ENCODE assay signal across 8 mouse cellular contexts in genomic region chr6:86400972-86401371, GRCm38 (mm10). TPM values are rescaled to one million over a fixed set of nuclear protein-coding genes. Genes with fewer than 3 reads are reported as not detected.
A peak's percentile ranks its signal among the peaks of the same experiment; 100 is the strongest.
DNase-seq lines count a peak whose midpoint lies in the region; ATAC-seq and TF ChIP-seq lines count a peak whose summit lies in the region.

No protein-coding gene starts in this region.

- peak; percentile 79 to 83 for DNase-seq in B cell, adult 2 months
- DNase-seq in adrenal gland, adult (ENCODE audit: inconsistent age in 2 of 2, low spot score in 1 of 2) = peak; percentile 83 to 95
- DNase-seq in heart, adult 8-10 months (ENCODE audit: low spot score) = peak; percentile 75
- DNase-seq in kidney, adult 2 months = peak; percentile 93
- DNase-seq in liver, embryonic 14.5 days (ENCODE audit: low read depth in 3 of 3, low spot score in 3 of 3) = peak; percentile 58 to 68 (median 68)
- DNase-seq in neural tube, embryonic 10.5 days (ENCODE audit: extremely low spot score, low spot score) = peak; percentile 70
- peak; percentile 81 for DNase-seq in stomach, postnatal 0 days (ENCODE audit: low spot score)

- TF ChIP-seq CTCF in kidney, adult 2 months (conservative IDR thresholded peaks at IDR 0.05; ENCODE audit: insufficient read depth, insufficient read length, low read depth, low read length) = peak; percentile 84
- peak; percentile 81 for TF ChIP-seq CTCF in liver, embryonic 14.5 days (IDR thresholded peaks at IDR 0.05; ENCODE audit: low read depth)
- peak; percentile 82 for TF ChIP-seq CTCF in stomach, postnatal 0 days (IDR thresholded peaks at IDR 0.05; ENCODE audit: low read depth)

- peak overlapping the region; percentile 56 for H3K4me2 ChIP-seq in embryonic facial prominence, embryonic 13.5 days
- peak overlapping the region; percentile 53 for H3K4me2 ChIP-seq in liver, embryonic 14.5 days (ENCODE audit: low read depth)
- H3K4me2 ChIP-seq in stomach, postnatal 0 days (replicated peaks; ENCODE audit: low read depth) = peak overlapping the region; percentile 46

- no peak for TF ChIP-seq POLR2A in kidney, adult 2 months (IDR thresholded peaks at IDR 0.05; ENCODE audit: low read depth, low read length)

- peak overlapping the region; percentile 34 for H3K4me3 ChIP-seq in embryonic facial prominence, embryonic 13.5 days
- no peak overlapping the region for H3K4me3 ChIP-seq in kidney, adult 2 months (ENCODE audit: insufficient read depth, low read depth, low read length)
- H3K4me3 ChIP-seq in liver, embryonic 14.5 days (ENCODE audit: insufficient read depth in 1 of 2, low read depth in 2 of 2, low read length in 2 of 2) = peak overlapping the region; percentile 13 to 24; a peak in 3 of 4 replicates
- H3K4me3 ChIP-seq in stomach, postnatal 0 days (ENCODE audit: low read depth, low read length) = no peak overlapping the region

- no peaks in the 10 kb centered on the region for H3K36me3 ChIP-seq in embryonic facial prominence, embryonic 13.5 days
- no peaks in the 10 kb centered on the region for H3K36me3 ChIP-seq in kidney, adult 2 months (ENCODE audit: control insufficient read depth, insufficient read depth, low read length)
- H3K36me3 ChIP-seq in liver, embryonic 14.5 days (replicated peaks; ENCODE audit: control insufficient read depth, insufficient read depth, low read depth) = no peaks in the 10 kb centered on the region
- no peaks in the 10 kb centered on the region for H3K36me3 ChIP-seq in stomach, postnatal 0 days (ENCODE audit: control insufficient read depth, insufficient read depth, low read length)

- ATAC-seq in embryonic facial prominence, embryonic 13.5 days (ENCODE audit: insufficient number of reproducible peaks, insufficient read depth, low FRiP score, low TSS enrichment, low read depth) = no peak
- 0 out of 2 replicates have a peak, but pooled peaks have one; percentile 17 for ATAC-seq in liver, embryonic 14.5 days (ENCODE audit: insufficient read depth)
- peak; percentile 58 for ATAC-seq in stomach, postnatal 0 days (ENCODE audit: low FRiP score, low TSS enrichment)

- no peak for TF ChIP-seq EP300 in liver, embryonic 14.5 days (IDR thresholded peaks at IDR 0.05; ENCODE audit: low read depth)
- peak; percentile 49 for TF ChIP-seq EP300 in stomach, postnatal 0 days (optimal IDR thresholded peaks at IDR 0.05)

- H3K9ac ChIP-seq in embryonic facial prominence, embryonic 13.5 days = peak overlapping the region; percentile 52; the same call in 1 of the 2 replicates
- no peak overlapping the region for H3K9ac ChIP-seq in liver, embryonic 14.5 days (replicated peaks)
- no peak overlapping the region; the same call in 1 of the 2 replicates for H3K9ac ChIP-seq in stomach, postnatal 0 days (ENCODE audit: low read length)

- WGBS in embryonic facial prominence, embryonic 13.5 days = 1% methylated on average over 9 of the region's 9 CpGs
- WGBS in kidney, adult 2 months = 3% methylated on average over 9 of the region's 9 CpGs
- WGBS in liver, embryonic 14.5 days (ENCODE audit: insufficient replicate concordance) = 5% methylated on average over 9 of the region's 9 CpGs
- 2% methylated on average over 9 of the region's 9 CpGs for WGBS in stomach, postnatal 0 days

- H3K9me3 ChIP-seq in embryonic facial prominence, embryonic 13.5 days = no peaks in the 10 kb centered on the region
- no peaks in the 10 kb centered on the region for H3K9me3 ChIP-seq in liver, embryonic 14.5 days (ENCODE audit: control insufficient read depth, low read length)
- no peaks in the 10 kb centered on the region for H3K9me3 ChIP-seq in stomach, postnatal 0 days (ENCODE audit: control insufficient read depth, low read length)

- H3K4me1 ChIP-seq in embryonic facial prominence, embryonic 13.5 days = peaks cover 16% of the 10 kb centered on the region
- H3K4me1 ChIP-seq in kidney, adult 2 months (ENCODE audit: control insufficient read depth, insufficient read depth, low read length) = peaks cover 6% of the 10 kb centered on the region; the same call in 1 of the 2 replicates
- H3K4me1 ChIP-seq in liver, embryonic 14.5 days (replicated peaks; ENCODE audit: control insufficient read depth in 2 of 2, insufficient read depth in 2 of 2, low read length in 1 of 2) = peaks cover 14 to 23% of the 10 kb centered on the region in 2 experiments
- H3K4me1 ChIP-seq in stomach, postnatal 0 days (replicated peaks; ENCODE audit: control insufficient read depth, insufficient read depth) = no peaks in the 10 kb centered on the region

- H3K27me3 ChIP-seq in embryonic facial prominence, embryonic 13.5 days = peaks cover 4% of the 10 kb centered on the region; the same call in 1 of the 2 replicates
- H3K27me3 ChIP-seq in kidney, adult 2 months (replicated peaks; ENCODE audit: control insufficient read depth, insufficient read depth, low read length) = no peaks in the 10 kb centered on the region
- no peaks in the 10 kb centered on the region; the same call in 1 of the 2 replicates for H3K27me3 ChIP-seq in liver, embryonic 14.5 days (ENCODE audit: control insufficient read depth, insufficient read depth, low read length)
- H3K27me3 ChIP-seq in stomach, postnatal 0 days (ENCODE audit: control insufficient read depth, insufficient read depth, low read length) = no peaks in the 10 kb centered on the region

- no peak overlapping the region for H3K27ac ChIP-seq in embryonic facial prominence, embryonic 13.5 days
- no peak overlapping the region for H3K27ac ChIP-seq in kidney, adult 2 months (ENCODE audit: insufficient read depth, low read depth, low read length)
- H3K27ac ChIP-seq in liver, embryonic 14.5 days = no peak overlapping the region
- H3K27ac ChIP-seq in stomach, postnatal 0 days (replicated peaks) = 0 out of 2 replicates have a peak overlapping the region, but pooled peaks have one; percentile 41

RNA-seq across cellular contexts. Expression of gene Tia1, which starts 3.0 kb away (rescaled TPM):
- polyA plus RNA-seq in embryonic facial prominence, embryonic 13.5 days (2015; fragmentation: Nextera tagmentation; extraction: Ambion mirVana) = 279 and 301 TPM in 2 replicates
- 10 to 100 TPM; 16.3 to 20.2 (median 17.6) TPM for total RNA-seq in heart, adult 8-10 months (2022)
- polyA plus RNA-seq in kidney, adult 2 months (2012; rRNA removed) = 11.5 TPM in 2 replicates
- 13.5 and 14.7 TPM in 2 replicates for polyA plus RNA-seq in liver, embryonic 14.5 days (2012; rRNA removed)
- polyA plus RNA-seq in liver, embryonic 14.5 days (2014; fragmentation: Nextera tagmentation; extraction: Ambion mirVana) = 16.0 and 16.9 TPM in 2 replicates
- 44.6 and 47.2 TPM in 2 replicates for polyA plus RNA-seq in stomach, postnatal 0 days (2015; fragmentation: Nextera tagmentation; extraction: Ambion mirVana)

RNA-seq across cellular contexts. Expression of gene Pcyox1, which starts 4.0 kb away (rescaled TPM):
- 80.4 and 89.2 TPM in 2 replicates for polyA plus RNA-seq in embryonic facial prominence, embryonic 13.5 days (2015; fragmentation: Nextera tagmentation; extraction: Ambion mirVana)
- 10 to 100 TPM; 68.7 to 96.5 (median 89.3) TPM for total RNA-seq in heart, adult 8-10 months (2022)
- 56.4 and 56.8 TPM in 2 replicates for polyA plus RNA-seq in kidney, adult 2 months (2012; rRNA removed)
- 17.7 and 22.0 TPM in 2 replicates for polyA plus RNA-seq in liver, embryonic 14.5 days (2012; rRNA removed)
- polyA plus RNA-seq in liver, embryonic 14.5 days (2014; fragmentation: Nextera tagmentation; extraction: Ambion mirVana) = 37.7 and 39.4 TPM in 2 replicates
- polyA plus RNA-seq in stomach, postnatal 0 days (2015; fragmentation: Nextera tagmentation; extraction: Ambion mirVana) = 93.8 and 94.8 TPM in 2 replicates

RNA-seq across cellular contexts. Expression of gene Gm44790, which starts 25.5 kb away (rescaled TPM):
- polyA plus RNA-seq in embryonic facial prominence, embryonic 13.5 days (2015; fragmentation: Nextera tagmentation; extraction: Ambion mirVana) = not detected in 2 replicates
- total RNA-seq in heart, adult 8-10 months (2022) = 1 to 10 TPM in 1 of 4 experiments, under 1 TPM in 1, not detected in 2; 0.47 to 3.2 TPM
- 2.9 and 6.7 TPM in 2 replicates for polyA plus RNA-seq in kidney, adult 2 months (2012; rRNA removed)
- polyA plus RNA-seq in liver, embryonic 14.5 days (2012; rRNA removed) = 0.11 TPM in 1 of 2 replicates, not detected in the other
- not detected in 2 replicates for polyA plus RNA-seq in liver, embryonic 14.5 days (2014; fragmentation: Nextera tagmentation; extraction: Ambion mirVana)
- polyA plus RNA-seq in stomach, postnatal 0 days (2015; fragmentation: Nextera tagmentation; extraction: Ambion mirVana) = not detected in 2 replicates

RNA-seq across cellular contexts. Expression of gene Snrpg, which starts 29.9 kb away (rescaled TPM):
- polyA plus RNA-seq in embryonic facial prominence, embryonic 13.5 days (2015; fragmentation: Nextera tagmentation; extraction: Ambion mirVana) = 768 and 781 TPM in 2 replicates
- total RNA-seq in heart, adult 8-10 months (2022) = 10 to 100 TPM; 37.0 to 60.8 (median 40.2) TPM
- polyA plus RNA-seq in kidney, adult 2 months (2012; rRNA removed) = 35.3 and 82.5 TPM in 2 replicates
- polyA plus RNA-seq in liver, embryonic 14.5 days (2012; rRNA removed) = 91.4 and 135 TPM in 2 replicates
- 440 and 462 TPM in 2 replicates for polyA plus RNA-seq in liver, embryonic 14.5 days (2014; fragmentation: Nextera tagmentation; extraction: Ambion mirVana)
- 242 and 277 TPM in 2 replicates for polyA plus RNA-seq in stomach, postnatal 0 days (2015; fragmentation: Nextera tagmentation; extraction: Ambion mirVana)

RNA-seq across cellular contexts. Expression of gene Fam136a, which starts 35.5 kb away (rescaled TPM):
- 125 TPM in 2 replicates for polyA plus RNA-seq in embryonic facial prominence, embryonic 13.5 days (2015; fragmentation: Nextera tagmentation; extraction: Ambion mirVana)
- total RNA-seq in heart, adult 8-10 months (2022) = 10 to 100 TPM; 24.7 to 28.7 (median 25.4) TPM
- 19.7 and 20.2 TPM in 2 replicates for polyA plus RNA-seq in kidney, adult 2 months (2012; rRNA removed)
- polyA plus RNA-seq in liver, embryonic 14.5 days (2012; rRNA removed) = 15.5 and 27.6 TPM in 2 replicates
- polyA plus RNA-seq in liver, embryonic 14.5 days (2014; fragmentation: Nextera tagmentation; extraction: Ambion mirVana) = 62.8 and 64.8 TPM in 2 replicates
- polyA plus RNA-seq in stomach, postnatal 0 days (2015; fragmentation: Nextera tagmentation; extraction: Ambion mirVana) = 72.1 and 74.8 TPM in 2 replicates

Comparison
In these comparisons a context has a peak if more than half of its experiments do, and no peak if none do; other contexts are left out.
1. H3K4me3 ChIP-seq: peak in embryonic facial prominence, embryonic 13.5 days (single experiment) and liver, embryonic 14.5 days (2 of 2); none in kidney, adult 2 months (single experiment) and stomach, postnatal 0 days (single experiment).
2. Peak in every context shown above with its lines, with median percentiles within 50 percentile points of each other: DNase-seq, H3K4me2 ChIP-seq and CTCF ChIP-seq.